Mouse (Mus musculus) CD4-positive, CD25-positive, alpha-beta regulatory T cell, adult 4 months (primary cell): ENCODE measurements at regions not wholly inside any gene's neighbourhood (a gene's known extent, or its start where the extent isn't known, plus 50 kb on each side); places are given as distances from the start of the nearest gene placed in this dataset.

Experiments used
- ATAC-seq: one replicate; pipeline ENCODE4 v1.8.0; 2017

GRCm38 (mm10) chr6:102977122-102977521 lies 404.2 kb upstream of the Cntn3 start:
- no peak for ATAC-seq

- no peak for ATAC-seq
Observed at GRCm38 (mm10) chr6:103023326-103023725, 450.4 kb upstream of the Cntn3 start.

GRCm38 (mm10) chr6:103024006-103024405 lies 451.1 kb upstream of the Cntn3 start:
- no peak for ATAC-seq

- ATAC-seq: no peak
Observed at GRCm38 (mm10) chr6:103028150-103028549, 455.2 kb upstream of the Cntn3 start.

GRCm38 (mm10) chr6:103033418-103033817 lies 460.5 kb upstream of the Cntn3 start:
- ATAC-seq: no peak

GRCm38 (mm10) chr6:103033919-103034318 lies 461.0 kb upstream of the Cntn3 start:
- ATAC-seq: no peak

GRCm38 (mm10) chr6:103060591-103060990 lies 449.8 kb upstream of the Chl1 start:
- ATAC-seq: no peak

GRCm38 (mm10) chr6:103106189-103106588 lies 404.2 kb upstream of the Chl1 start:
- no peak for ATAC-seq

GRCm38 (mm10) chr6:103119537-103119936 lies 390.8 kb upstream of the Chl1 start:
- no peak for ATAC-seq

- no peak for ATAC-seq
Observed at GRCm38 (mm10) chr6:103140851-103141250, 369.5 kb upstream of the Chl1 start.

- ATAC-seq: no peak
Observed at GRCm38 (mm10) chr6:103177851-103178250, 332.5 kb upstream of the Chl1 start.

GRCm38 (mm10) chr6:103183355-103183754 lies 327.0 kb upstream of the Chl1 start:
- no peak for ATAC-seq

GRCm38 (mm10) chr6:103196838-103197237 lies 313.5 kb upstream of the Chl1 start:
- ATAC-seq: no peak

GRCm38 (mm10) chr6:103201605-103202004 lies 308.8 kb upstream of the Chl1 start:
- ATAC-seq: no peak

- no peak for ATAC-seq
Observed at GRCm38 (mm10) chr6:103209202-103209601, 301.2 kb upstream of the Chl1 start.

- ATAC-seq: no peak
Observed at GRCm38 (mm10) chr6:103213160-103213559, 297.2 kb upstream of the Chl1 start.

GRCm38 (mm10) chr6:103236896-103237295 lies 273.5 kb upstream of the Chl1 start:
- ATAC-seq: no peak

- no peak for ATAC-seq
Observed at GRCm38 (mm10) chr6:103268984-103269383, 241.4 kb upstream of the Chl1 start.

GRCm38 (mm10) chr6:103272216-103272615 lies 238.2 kb upstream of the Chl1 start:
- no peak for ATAC-seq

GRCm38 (mm10) chr6:103275071-103275470 lies 235.3 kb upstream of the Chl1 start:
- no peak for ATAC-seq

- ATAC-seq: no peak
Observed at GRCm38 (mm10) chr6:103275476-103275875, 234.9 kb upstream of the Chl1 start.

- no peak for ATAC-seq
Observed at GRCm38 (mm10) chr6:103296015-103296414, 214.4 kb upstream of the Chl1 start.

- peak; percentile 77 for ATAC-seq
Observed at GRCm38 (mm10) chr6:103306420-103307249, 203.8 kb upstream of the Chl1 start.

- no peak for ATAC-seq
Observed at GRCm38 (mm10) chr6:103307250-103307580, 203.2 kb upstream of the Chl1 start.

- ATAC-seq: no peak
Observed at GRCm38 (mm10) chr6:103312149-103312548, 198.2 kb upstream of the Chl1 start.
